Mouse (Mus musculus) embryonic fibroblast, embryonic 13.5 days (primary cell): ENCODE measurements around the gene Cbl. TPM values are rescaled to one million over a fixed set of nuclear protein-coding genes. Genes with fewer than 3 reads are reported as not detected.

Experiments
- H3K27ac ChIP-seq: 2 replicates; pipeline ENCODE4 v1.5.1; 2012; ENCODE audit warnings: low read length, control low read depth, inconsistent platforms; ENCODE audit not compliant: insufficient read depth
- H3K4me1 ChIP-seq: 2 replicates; pipeline ENCODE4 v1.6.1; 2011; ENCODE audit warnings: low read length; ENCODE audit not compliant: control insufficient read depth, insufficient read depth
- H3K4me3 ChIP-seq: 2 replicates; pipeline ENCODE4 v1.5.1; 2011; ENCODE audit warnings: mild to moderate bottlenecking, control low read depth, low read length; ENCODE audit not compliant: insufficient read depth
- CTCF ChIP-seq: IDR thresholded peaks from 2 replicates; pipeline ENCODE4 v1.5.1; 2011; ENCODE audit warnings: mild to moderate bottlenecking, control low read depth, low read length, moderate library complexity, borderline replicate concordance; ENCODE audit not compliant: insufficient read depth
- POLR2A ChIP-seq: IDR thresholded peaks from 2 replicates; pipeline ENCODE4 v1.6.1; 2011; ENCODE audit warnings: low read depth, mild to moderate bottlenecking, control low read depth, low read length, moderate library complexity
- polyA plus RNA-seq: library from polyadenylated mRNA; stranded (reverse); fragments of >200 nt; gene quantifications from 2 replicates; pipeline ENCODE4 v1.2.4, GENCODE M21; 2011; ENCODE audit warnings: low read depth; ENCODE audit not compliant: missing spikeins, insufficient read length

Cbl gene
- polyA plus RNA-seq, 1 experiment, result 44.1 TPM

DNA sequence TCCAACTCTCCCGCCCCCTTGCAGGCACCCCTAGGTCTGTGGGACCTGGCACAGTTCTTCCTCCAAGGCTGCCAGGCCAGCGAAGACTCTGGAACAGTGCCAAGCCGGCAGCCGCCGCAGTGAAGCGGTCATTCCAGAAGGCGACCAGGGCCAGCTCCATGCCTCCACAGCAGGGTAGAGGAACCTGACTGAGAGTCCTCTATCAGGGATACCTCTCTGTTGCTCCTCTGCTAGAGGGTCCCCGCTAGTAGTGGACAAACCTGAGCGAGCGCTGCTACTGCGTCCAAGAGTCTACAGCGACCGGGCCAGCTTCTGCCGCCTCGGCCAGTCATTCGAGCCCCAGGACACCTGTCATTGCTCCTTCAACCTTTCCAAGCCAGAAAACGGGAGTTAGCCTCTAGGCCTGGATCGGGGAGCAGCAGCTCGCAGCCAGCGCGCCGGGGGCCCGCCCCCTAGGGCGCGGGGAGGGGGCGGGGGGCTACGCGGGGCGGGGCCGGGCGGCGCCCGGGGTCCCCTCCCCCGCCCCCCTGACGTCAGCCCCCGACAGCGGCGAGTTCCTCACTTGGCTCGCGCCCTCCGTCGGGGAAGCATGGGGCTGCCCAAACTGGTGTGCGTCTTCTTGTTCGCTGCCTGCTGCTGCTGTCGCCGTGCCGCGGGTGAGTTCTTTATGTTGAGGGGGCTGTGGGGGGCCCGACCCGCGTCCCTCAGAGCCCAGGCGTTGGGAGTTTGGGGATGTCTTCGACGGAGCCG, 99.6 kb downstream of the Cbl start, which contains the start of gene Mcam:
Gene Mcam, plus strand, starts transcription at position 369 of the 750 bp plus-strand sequence.
- Histone ChIP-seq H3K4me1 (peaks cover 6% of the 10 kb centered on the region; the same call in 1 of the 2 replicates), H3K27ac (peak within 1 kb of the TSS; percentile 60; the same call in 1 of the 2 replicates), H3K4me3 (peak within 1 kb of the TSS; percentile 85)
- TF ChIP-seq CTCF (no peak), POLR2A (peak; percentile 91)

DNA sequence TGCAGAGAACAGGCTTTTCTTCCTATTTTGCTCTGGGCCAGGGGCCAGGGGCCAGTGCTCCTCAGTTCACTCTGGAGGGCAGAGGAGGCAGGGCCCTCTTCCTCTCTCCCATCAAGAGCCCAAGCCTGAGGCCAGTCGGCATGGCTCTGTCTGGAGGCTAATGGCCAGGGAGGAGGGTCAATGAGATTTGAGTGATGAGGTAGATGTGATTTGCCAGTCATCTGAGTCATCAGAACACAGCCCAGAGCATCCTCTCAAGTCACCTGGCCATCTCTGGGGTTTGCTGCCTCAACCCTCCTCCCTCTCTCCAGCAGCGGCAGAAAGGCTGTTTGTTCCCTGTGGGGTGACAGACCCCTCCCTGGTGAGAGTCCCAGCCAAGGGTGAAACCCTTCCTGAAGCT, 100.6 kb downstream of the Cbl start:
- TF ChIP-seq POLR2A, result no peak
- no peak for TF ChIP-seq CTCF
- Histone ChIP-seq H3K27ac (peak overlapping the region; percentile 10; the same call in 1 of the 2 replicates), H3K4me3 (peak overlapping the region; percentile 39; the same call in 1 of the 2 replicates), H3K4me1 (peaks cover 6% of the 10 kb centered on the region; the same call in 1 of the 2 replicates)

DNA sequence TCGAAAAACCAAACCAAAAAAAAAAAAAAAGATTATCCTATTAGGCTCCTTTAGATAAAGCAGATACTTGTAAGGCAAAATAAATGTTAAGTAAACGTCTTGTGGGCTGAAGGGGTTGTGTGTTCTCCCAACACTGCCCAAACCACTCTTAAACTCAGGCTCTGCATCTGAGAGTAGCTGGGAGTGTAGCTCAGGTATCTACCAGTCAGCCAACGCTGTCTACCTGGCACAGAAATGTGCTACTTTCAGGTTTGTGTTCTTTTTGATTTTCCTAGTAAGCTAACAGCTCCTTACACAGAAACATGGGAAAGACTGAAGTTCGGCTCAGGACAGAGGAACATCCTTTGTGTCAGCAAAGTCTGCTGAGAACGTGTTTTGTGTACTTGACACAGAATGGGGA, 101.6 kb downstream of the Cbl start:
- Histone ChIP-seq H3K27ac (no peak overlapping the region), H3K4me1 (peaks cover 6% of the 10 kb centered on the region; the same call in 1 of the 2 replicates), H3K4me3 (no peak overlapping the region)
- TF ChIP-seq POLR2A (no peak), CTCF (no peak)

DNA sequence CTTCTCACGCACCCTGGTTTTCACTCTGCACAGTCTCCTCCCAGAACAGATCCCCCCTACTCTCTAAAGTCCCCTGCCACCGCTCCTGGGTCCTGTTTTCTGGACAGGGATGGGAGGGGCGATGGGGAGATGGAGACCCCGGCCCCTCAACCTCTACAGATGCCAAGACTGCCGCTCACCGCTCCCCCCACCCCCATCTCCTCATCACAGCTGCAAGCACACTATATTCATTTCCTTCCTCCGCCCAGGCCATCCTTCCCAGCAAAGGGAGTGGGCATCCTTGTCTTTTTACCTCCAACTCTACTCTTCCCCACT, 102.6 kb downstream of the Cbl start:
- no peak for TF ChIP-seq CTCF
- no peak for TF ChIP-seq POLR2A
- peaks cover 8% of the 10 kb centered on the region for H3K4me1 ChIP-seq
- H3K4me3 ChIP-seq, result no peak overlapping the region
- H3K27ac ChIP-seq, result no peak overlapping the region; the same call in 1 of the 2 replicates

DNA sequence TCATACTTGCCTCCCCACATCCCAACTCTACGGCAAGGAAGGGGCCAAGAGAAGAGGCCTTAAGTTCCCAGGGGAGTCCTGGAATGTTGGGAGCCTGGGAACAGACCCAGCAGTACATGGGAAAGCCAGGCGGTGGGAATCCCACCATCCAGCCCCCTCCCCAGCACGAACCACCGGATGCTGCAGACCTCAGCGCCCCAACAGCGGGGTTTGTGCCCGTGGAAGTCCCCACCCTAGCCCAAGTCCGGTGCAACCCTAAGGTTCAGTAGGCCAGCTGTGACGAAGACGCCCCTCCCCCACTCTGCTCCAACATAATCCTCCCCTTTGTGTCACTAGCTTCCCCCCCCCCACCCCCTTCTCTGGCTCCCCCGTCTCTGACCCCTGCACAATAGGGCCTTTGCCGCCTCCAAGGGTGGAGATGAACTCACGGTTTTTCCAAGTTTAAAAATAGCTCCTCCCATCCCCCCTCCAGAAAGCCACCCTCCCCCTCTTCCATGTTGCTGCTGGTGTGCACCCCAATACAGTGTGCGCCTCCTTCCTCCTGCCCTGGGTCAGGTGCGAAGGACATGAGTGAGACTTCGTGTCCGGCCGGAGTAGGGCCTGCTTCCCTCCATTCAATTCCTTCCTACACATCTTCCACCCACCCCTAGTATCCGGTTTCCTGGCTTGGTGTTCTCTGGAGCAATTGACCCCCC, 103.1 kb downstream of the Cbl start:
- Histone ChIP-seq H3K4me3 (no peak overlapping the region), H3K4me1 (peaks cover 10% of the 10 kb centered on the region), H3K27ac (peak overlapping the region; percentile 91)
- no peak for TF ChIP-seq POLR2A
- no peak for TF ChIP-seq CTCF

DNA sequence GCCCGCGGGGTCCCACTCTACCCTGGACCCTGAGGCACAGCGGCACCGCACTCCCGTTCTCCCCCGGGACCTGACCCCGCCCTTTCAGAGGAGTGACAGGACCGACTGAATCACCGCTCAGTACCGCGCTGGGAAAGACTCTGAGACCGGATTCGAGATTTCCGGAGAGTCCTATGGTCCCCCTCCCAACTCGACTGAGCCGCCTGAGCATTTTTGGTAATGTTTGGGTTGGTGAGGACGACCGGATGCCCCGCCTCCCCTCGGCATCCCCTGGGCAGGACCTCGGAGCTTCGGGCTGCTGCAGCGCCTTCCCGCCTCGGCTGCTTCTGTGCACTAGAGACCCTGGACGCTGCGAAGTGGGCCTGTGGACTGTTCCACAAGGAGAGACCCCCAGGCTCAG, 103.8 kb downstream of the Cbl start:
- H3K4me3 ChIP-seq, result peak overlapping the region; percentile 11; the same call in 1 of the 2 replicates
- peaks cover 10% of the 10 kb centered on the region for H3K4me1 ChIP-seq
- TF ChIP-seq POLR2A (peak; percentile 66), CTCF (no peak)
- peak overlapping the region; percentile 93 for H3K27ac ChIP-seq

DNA sequence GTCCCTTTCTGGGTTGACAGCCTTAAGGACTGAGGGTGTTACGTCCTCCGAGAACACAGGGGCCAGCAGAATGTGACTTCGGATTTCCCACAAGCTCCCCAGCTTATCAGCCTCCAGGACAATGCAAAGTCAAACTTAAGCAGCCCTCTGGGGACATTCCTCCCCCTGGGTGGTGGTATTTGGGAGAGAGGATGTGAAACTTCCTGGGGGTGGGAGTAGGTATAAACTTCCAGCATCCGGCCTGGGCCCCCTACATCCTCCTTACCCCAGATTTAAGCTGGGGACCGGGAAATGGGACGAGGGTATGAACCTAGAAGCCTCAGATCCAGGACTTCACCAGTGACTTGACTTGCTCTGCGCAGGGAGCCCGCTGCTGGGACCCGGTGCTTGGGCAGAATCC, 104.2 kb downstream of the Cbl start:
- Histone ChIP-seq H3K27ac (peak overlapping the region; percentile 93), H3K4me1 (peaks cover 10% of the 10 kb centered on the region), H3K4me3 (peak overlapping the region; percentile 11; the same call in 1 of the 2 replicates)
- no peak for TF ChIP-seq CTCF
- no peak for TF ChIP-seq POLR2A

DNA sequence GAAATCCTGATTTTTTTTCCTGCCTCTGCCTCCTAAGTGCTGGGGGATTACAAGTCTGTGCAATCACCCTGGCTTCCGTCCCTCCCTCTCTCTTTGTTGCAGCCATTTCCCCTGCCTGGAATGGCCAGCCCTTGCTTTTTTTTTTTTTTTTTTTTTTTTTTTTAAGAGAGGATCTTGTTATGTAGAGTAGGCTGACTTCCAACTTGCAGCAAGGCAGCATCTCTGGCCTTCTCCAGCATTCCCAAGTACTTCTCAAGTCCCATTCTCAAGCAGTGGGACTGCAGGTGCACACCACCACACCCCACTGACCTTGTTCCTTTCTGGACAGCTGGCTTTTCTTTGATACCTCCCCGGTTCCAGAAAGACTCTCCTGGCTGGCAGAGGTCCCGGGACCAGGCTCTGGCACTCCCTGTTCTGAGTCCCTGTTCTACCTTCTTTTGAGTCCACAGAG, 106.5 kb downstream of the Cbl start:
- Histone ChIP-seq H3K4me3 (no peak overlapping the region), H3K27ac (no peak overlapping the region), H3K4me1 (peaks cover 10% of the 10 kb centered on the region)
- no peak for TF ChIP-seq POLR2A
- TF ChIP-seq CTCF, result no peak

DNA sequence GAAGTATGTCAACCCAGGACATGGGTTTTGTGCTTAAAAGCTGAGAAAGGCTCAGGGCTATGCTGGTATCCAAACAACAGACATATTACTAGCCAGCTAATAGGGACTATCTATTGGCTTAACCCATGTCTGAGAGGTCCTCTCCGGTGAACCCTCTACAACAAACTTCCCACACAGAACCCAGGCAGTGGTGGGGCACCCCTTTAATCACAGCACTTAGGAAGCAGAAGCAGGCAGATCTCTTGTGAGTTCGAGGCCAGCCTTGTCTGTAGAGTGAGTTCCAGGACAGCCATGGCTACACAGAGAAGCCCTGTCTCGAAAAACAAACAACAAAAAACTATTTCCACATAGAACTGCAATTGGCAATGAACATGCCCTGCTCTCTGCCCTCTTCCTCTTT, 107.1 kb downstream of the Cbl start:
- Histone ChIP-seq H3K27ac (no peak overlapping the region), H3K4me3 (no peak overlapping the region), H3K4me1 (peaks cover 10% of the 10 kb centered on the region)
- TF ChIP-seq POLR2A (no peak), CTCF (no peak)
